Mouse (Mus musculus) heart, postnatal 0 days (tissue): Measurements from ENCODE around the gene Ywhah. TPM values are rescaled to one million over a fixed set of nuclear protein-coding genes. Genes with fewer than 3 reads are reported as not detected.

Experiments
- ATAC-seq: fragments of 200-750 bp; cut with Nextera tagmentation; 2 replicates; pipeline ENCODE4 v1.8.0; 2017; ENCODE audit warnings: low read depth, moderate number of reproducible peaks, moderate library complexity; ENCODE audit not compliant: insufficient read depth
- DNase-seq: peaks from one replicate; pipeline ENCODE4 v3.0.0-alpha.2; 2016; ENCODE audit warnings: low spot score
- H3K27ac ChIP-seq: fragments of 300-500 bp; sonication (generic); 2 replicates; pipeline ENCODE4 v1.5.1; 2014; ENCODE audit warnings: low read depth, mild to moderate bottlenecking
- H3K27me3 ChIP-seq: fragments of 300-500 bp; sonication (generic); 2 replicates; pipeline ENCODE4 v1.6.1; 2014; ENCODE audit warnings: low read length, mixed read lengths; ENCODE audit not compliant: control insufficient read depth, insufficient read depth
- H3K36me3 ChIP-seq: fragments of 300-500 bp; sonication (generic); replicated peaks from 2 replicates; pipeline ENCODE4 v1.6.1; 2014; ENCODE audit warnings: low read length, mixed read lengths; ENCODE audit not compliant: control insufficient read depth, insufficient read depth
- H3K4me1 ChIP-seq: fragments of 300-500 bp; sonication (generic); 2 replicates; pipeline ENCODE4 v1.6.1; 2014; ENCODE audit warnings: antibody characterized with exemption; ENCODE audit not compliant: control insufficient read depth, insufficient read depth
- H3K4me2 ChIP-seq: fragments of 300-500 bp; sonication (generic); 2 replicates; pipeline ENCODE4 v1.6.1; 2014; ENCODE audit warnings: low read depth, mild to moderate bottlenecking, low read length, moderate library complexity
- H3K4me3 ChIP-seq: fragments of 300-500 bp; sonication (generic); 2 replicates; pipeline ENCODE4 v1.5.1; 2014; ENCODE audit warnings: low read depth, low read length
- H3K9ac ChIP-seq: fragments of 300-500 bp; sonication (generic); replicated peaks from 2 replicates; pipeline ENCODE4 v1.6.1; 2014; ENCODE audit warnings: low read depth, low read length, mixed read lengths
- H3K9me3 ChIP-seq: fragments of 300-500 bp; sonication (generic); replicated peaks from 2 replicates; pipeline ENCODE4 v1.6.1; 2016; ENCODE audit warnings: low read length; ENCODE audit not compliant: control insufficient read depth
- CTCF ChIP-seq: IDR thresholded peaks from 2 replicates; pipeline ENCODE4 v1.5.1; 2016; ENCODE audit warnings: antibody characterized with exemption, control low read depth, low read depth
- EP300 ChIP-seq: IDR thresholded peaks from 2 replicates; pipeline ENCODE4 v1.6.1; 2016; ENCODE audit warnings: antibody characterized with exemption, low read depth
- WGBS: fragments of 180-500 bp; shearing (Covaris S2); extraction: QIAGEN DNeasy Blood & Tissue Kit; methylation state at CpG from one replicate; pipeline ENCODE4 v1.1.7; 2014; 5-methylcytosine and 5-hydroxymethylcytosine counted together
- polyA plus RNA-seq: library from polyadenylated mRNA; unstranded; fragments of >200 nt; fragmentation: Nextera tagmentation; extraction: Ambion mirVana; gene quantifications from 2 replicates; pipeline ENCODE4 v1.2.1, GENCODE M21; 2015
- total RNA-seq: library from RNA; depleted of rRNA; stranded (reverse); fragments of >200 nt; gene quantifications from 2 replicates; pipeline ENCODE4 v1.2.3, GENCODE M21; 2014; ENCODE audit warnings: low replicate concordance; rRNA removed

Gene Ywhah
- total and polyA plus RNA-seq, 2 experiments from 2014 or later = 132 to 267 TPM

GRCm38 (mm10) chr5:33052849-33053582 lies 34.4 kb downstream of the Ywhah start:
- no peaks in the 10 kb centered on the region for H3K36me3 ChIP-seq
- no peak for TF ChIP-seq EP300
- H3K9ac ChIP-seq = no peak overlapping the region
- H3K4me1 ChIP-seq = no peaks in the 10 kb centered on the region
- 41% methylated on average over 14 of the region's 14 CpGs for WGBS
- no peak for DNase-seq
- peak overlapping the region; percentile 15; the same call in 1 of the 2 replicates for H3K4me2 ChIP-seq
- no peak for ATAC-seq
- no peaks in the 10 kb centered on the region for H3K27me3 ChIP-seq
- H3K27ac ChIP-seq = no peak overlapping the region
- H3K4me3 ChIP-seq = no peak overlapping the region
- no peaks in the 10 kb centered on the region for H3K9me3 ChIP-seq

GRCm38 (mm10) chr5:33056126-33056765 lies 37.6 kb downstream of the Ywhah start:
- Histone ChIP-seq H3K9me3 (no peaks in the 10 kb centered on the region), H3K4me1 (no peaks in the 10 kb centered on the region), H3K27me3 (no peaks in the 10 kb centered on the region), H3K27ac (no peak overlapping the region), H3K4me2 (no peak overlapping the region), H3K4me3 (no peak overlapping the region), H3K9ac (no peak overlapping the region), H3K36me3 (no peaks in the 10 kb centered on the region)
- no peak for DNase-seq
- no peak for TF ChIP-seq EP300
- WGBS = 70% methylated on average over 10 of the region's 10 CpGs
- ATAC-seq = no peak

GRCm38 (mm10) chr5:33070071-33070470 lies 51.5 kb downstream of the Ywhah start:
- Histone ChIP-seq H3K4me3 (no peak overlapping the region), H3K27ac (no peak overlapping the region), H3K9me3 (no peaks in the 10 kb centered on the region), H3K9ac (no peak overlapping the region), H3K4me1 (no peaks in the 10 kb centered on the region), H3K36me3 (no peaks in the 10 kb centered on the region), H3K4me2 (no peak overlapping the region), H3K27me3 (no peaks in the 10 kb centered on the region)
- no peak for ATAC-seq
- DNase-seq = no peak
- TF ChIP-seq EP300 (no peak), CTCF (no peak)

GRCm38 (mm10) chr5:33076490-33077191 lies 58.0 kb downstream of the Ywhah start:
- WGBS = 40% methylated on average over 6 of the region's 6 CpGs
- TF ChIP-seq CTCF (no peak), EP300 (no peak)
- no peak overlapping the region for H3K4me2 ChIP-seq
- H3K27me3 ChIP-seq = no peaks in the 10 kb centered on the region
- no peaks in the 10 kb centered on the region for H3K4me1 ChIP-seq
- no peak for ATAC-seq
- no peak overlapping the region for H3K9ac ChIP-seq
- no peak overlapping the region for H3K27ac ChIP-seq
- no peaks in the 10 kb centered on the region for H3K36me3 ChIP-seq
- no peak for DNase-seq
- no peaks in the 10 kb centered on the region for H3K9me3 ChIP-seq
- no peak overlapping the region for H3K4me3 ChIP-seq

Other genes starting within 250 kb of the Ywhah start
- 63.9 and 66.6 TPM in 2 replicates for gene Pisd, start 233.2 kb upstream of the Ywhah start, total RNA-seq
- gene Pisd, start 233.2 kb upstream of the Ywhah start, polyA plus RNA-seq = 41.0 and 44.2 TPM in 2 replicates
- gene Gm20671, start 191.7 kb upstream of the Ywhah start, total RNA-seq = 0.88 and 14.7 TPM in 2 replicates
- not detected in 2 replicates for gene Gm20671, start 191.7 kb upstream of the Ywhah start, polyA plus RNA-seq
- 15.5 and 18.7 TPM in 2 replicates for gene Prr14l, start 164.6 kb upstream of the Ywhah start, total RNA-seq
- gene Prr14l, start 164.6 kb upstream of the Ywhah start, polyA plus RNA-seq = 5.4 and 6.1 TPM in 2 replicates
- gene Depdc5, start 155.1 kb upstream of the Ywhah start, total RNA-seq = 17.9 and 58.4 TPM in 2 replicates
- gene Depdc5, start 155.1 kb upstream of the Ywhah start, polyA plus RNA-seq = 5.9 and 6.7 TPM in 2 replicates
- not detected in 2 replicates for gene Slc5a1, start 85.4 kb downstream of the Ywhah start, total RNA-seq
- not detected in 2 replicates for gene Slc5a1, start 85.4 kb downstream of the Ywhah start, polyA plus RNA-seq
- 56.9 and 58.1 TPM in 2 replicates for gene Spon2, start 199.6 kb downstream of the Ywhah start, total RNA-seq
- gene Spon2, start 199.6 kb downstream of the Ywhah start, polyA plus RNA-seq = 42.5 and 47.2 TPM in 2 replicates